Mouse (Mus musculus) ES-Bruce4 (cell line): ENCODE results near the gene Rgr. TPM values are rescaled to one million over a fixed set of nuclear protein-coding genes. Genes with fewer than 3 reads are reported as not detected.

Experiments used
- H3K27ac ChIP-seq: 2 replicates; pipeline ENCODE4 v1.5.1; 2012; ENCODE audit warnings: low read length, inconsistent platforms; ENCODE audit not compliant: insufficient read depth
- H3K27me3 ChIP-seq: 2 replicates; pipeline ENCODE4 v1.6.1; 2012; ENCODE audit warnings: mild to moderate bottlenecking, low read length, inconsistent platforms; ENCODE audit not compliant: control insufficient read depth, poor library complexity, insufficient read depth, severe bottlenecking
- H3K36me3 ChIP-seq: 2 replicates; pipeline ENCODE4 v1.6.1; 2012; ENCODE audit warnings: inconsistent platforms, mild to moderate bottlenecking, low read length, moderate library complexity; ENCODE audit not compliant: control insufficient read depth, poor library complexity, insufficient read depth, severe bottlenecking
- H3K4me1 ChIP-seq: one replicate; pipeline ENCODE4 v1.8.1; 2011; ENCODE audit warnings: low read length; ENCODE audit not compliant: control insufficient read depth, insufficient read depth
- H3K4me3 ChIP-seq: 2 replicates; pipeline ENCODE4 v1.5.1; 2011; ENCODE audit warnings: low read depth, mild to moderate bottlenecking, low read length
- H3K9ac ChIP-seq: 2 replicates; pipeline ENCODE4 v1.6.1; 2012; ENCODE audit warnings: low read depth, mild to moderate bottlenecking, inconsistent platforms; ENCODE audit not compliant: poor library complexity, severe bottlenecking
- H3K9me3 ChIP-seq: replicated peaks from 2 replicates; pipeline ENCODE4 v1.6.1; 2012; ENCODE audit warnings: mild to moderate bottlenecking, low read length, inconsistent platforms; ENCODE audit not compliant: control insufficient read depth, poor library complexity, insufficient read depth, severe bottlenecking
- CTCF ChIP-seq: IDR thresholded peaks from one replicate; pipeline ENCODE4 v1.8.1; 2011; ENCODE audit warnings: low read depth, low read length
- EP300 ChIP-seq: IDR thresholded peaks from 2 replicates; pipeline ENCODE4 v1.6.1; 2011; ENCODE audit warnings: low read depth, low read length; ENCODE audit not compliant: insufficient read depth
- POLR2A ChIP-seq: IDR thresholded peaks from one replicate; pipeline ENCODE4 v1.8.1; 2011; ENCODE audit warnings: low read length; ENCODE audit not compliant: insufficient read depth
- polyA plus RNA-seq: library from polyadenylated mRNA; stranded (reverse); fragments of >200 nt; gene quantifications from 2 replicates; pipeline ENCODE4 v1.2.4, GENCODE M21; 2011; ENCODE audit warnings: low read depth; ENCODE audit not compliant: missing spikeins, insufficient read depth, insufficient read length

The Rgr gene
- polyA plus RNA-seq, 1 experiment: not detected

DNA sequence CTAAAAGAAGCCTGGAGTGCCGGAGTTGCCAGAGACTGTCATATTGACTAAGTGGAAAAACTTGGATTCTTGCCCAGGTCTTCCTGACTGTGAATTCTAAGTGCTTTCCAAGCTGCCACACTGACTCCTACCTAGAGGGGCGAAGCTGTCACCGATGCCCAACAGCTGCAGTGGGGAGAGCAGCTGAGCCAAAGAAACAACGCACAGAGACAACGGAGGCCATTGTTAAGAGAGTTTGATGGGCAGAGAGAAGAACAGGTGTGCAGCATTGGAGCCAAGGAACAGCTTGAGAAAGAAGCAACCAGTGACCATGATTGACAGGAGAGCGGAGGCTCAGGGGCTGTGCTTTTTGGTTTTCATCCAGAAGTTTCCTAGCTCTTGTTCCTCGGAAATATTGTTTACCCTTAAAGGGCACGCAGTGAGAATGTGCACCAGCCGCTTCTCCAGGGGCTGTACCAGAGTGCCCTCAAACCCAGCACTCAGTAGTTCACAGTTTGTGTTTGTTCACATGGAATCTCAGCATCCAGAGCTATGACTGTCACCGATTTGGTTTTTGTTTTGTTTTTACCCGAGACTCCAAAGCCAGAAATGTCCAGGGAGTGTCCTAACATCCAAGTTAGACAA, 16.2 kb downstream of the Rgr start:
- no peaks in the 10 kb centered on the region for H3K9me3 ChIP-seq
- TF ChIP-seq EP300 (no peak), POLR2A (no peak), CTCF (no peak)
- H3K27me3 ChIP-seq: no peaks in the 10 kb centered on the region

DNA sequence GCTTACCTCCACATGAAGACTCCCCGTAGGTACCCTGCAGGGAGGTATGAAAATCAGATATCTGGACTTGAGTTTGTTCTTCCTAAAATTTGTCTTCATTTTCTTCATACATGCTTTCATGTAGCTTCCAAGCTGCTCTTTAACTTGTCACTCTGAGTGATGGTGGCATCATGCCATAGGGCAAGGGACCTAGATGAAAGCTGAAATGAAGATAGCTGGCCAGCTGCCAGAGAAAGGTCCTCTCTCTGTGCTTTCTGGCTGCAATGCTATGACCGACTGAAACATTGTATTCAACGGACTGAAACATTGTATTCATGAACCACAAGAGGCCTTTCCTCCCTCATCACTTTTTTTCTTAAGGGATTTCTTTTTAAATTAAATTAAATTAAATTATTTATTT, 20.2 kb downstream of the Rgr start:
- TF ChIP-seq CTCF: no peak
- no peak for TF ChIP-seq EP300
- no peak for TF ChIP-seq POLR2A
- Histone ChIP-seq H3K36me3 (no peaks in the 10 kb centered on the region), H3K9me3 (no peaks in the 10 kb centered on the region), H3K9ac (no peak overlapping the region), H3K4me3 (no peak overlapping the region), H3K4me1 (no peaks in the 10 kb centered on the region), H3K27ac (no peak overlapping the region), H3K27me3 (no peaks in the 10 kb centered on the region)

More for the DNA sequence above, 16.2 kb downstream of the Rgr start:
- H3K9ac ChIP-seq: no peak overlapping the region
- no peaks in the 10 kb centered on the region for H3K36me3 ChIP-seq
- no peak overlapping the region for H3K27ac ChIP-seq
- no peak overlapping the region for H3K4me3 ChIP-seq
- no peaks in the 10 kb centered on the region for H3K4me1 ChIP-seq

DNA sequence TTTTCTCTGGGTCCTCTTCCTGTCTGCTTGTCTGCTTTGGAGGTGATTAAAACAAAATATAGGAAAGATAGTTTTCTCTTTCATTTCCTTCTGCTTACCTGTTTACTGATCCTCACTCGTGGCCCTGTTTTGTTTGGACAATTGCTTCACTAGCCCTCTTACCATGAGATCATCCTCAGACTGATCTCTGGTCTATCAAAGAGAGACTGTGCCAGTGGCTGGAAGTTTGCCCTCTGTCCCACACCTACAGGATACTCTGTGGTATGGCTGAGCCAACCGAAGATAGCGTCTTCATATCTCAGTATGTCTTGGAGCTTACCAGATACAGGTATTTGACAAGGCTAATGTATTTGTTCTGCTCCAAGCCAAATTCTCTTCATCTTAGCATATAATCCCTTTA, 20.8 kb downstream of the Rgr start:
- Histone ChIP-seq H3K9me3 (no peaks in the 10 kb centered on the region), H3K4me1 (no peaks in the 10 kb centered on the region), H3K27ac (no peak overlapping the region), H3K36me3 (no peaks in the 10 kb centered on the region), H3K4me3 (no peak overlapping the region), H3K27me3 (no peaks in the 10 kb centered on the region), H3K9ac (no peak overlapping the region)
- TF ChIP-seq POLR2A (no peak), CTCF (no peak), EP300 (no peak)

DNA sequence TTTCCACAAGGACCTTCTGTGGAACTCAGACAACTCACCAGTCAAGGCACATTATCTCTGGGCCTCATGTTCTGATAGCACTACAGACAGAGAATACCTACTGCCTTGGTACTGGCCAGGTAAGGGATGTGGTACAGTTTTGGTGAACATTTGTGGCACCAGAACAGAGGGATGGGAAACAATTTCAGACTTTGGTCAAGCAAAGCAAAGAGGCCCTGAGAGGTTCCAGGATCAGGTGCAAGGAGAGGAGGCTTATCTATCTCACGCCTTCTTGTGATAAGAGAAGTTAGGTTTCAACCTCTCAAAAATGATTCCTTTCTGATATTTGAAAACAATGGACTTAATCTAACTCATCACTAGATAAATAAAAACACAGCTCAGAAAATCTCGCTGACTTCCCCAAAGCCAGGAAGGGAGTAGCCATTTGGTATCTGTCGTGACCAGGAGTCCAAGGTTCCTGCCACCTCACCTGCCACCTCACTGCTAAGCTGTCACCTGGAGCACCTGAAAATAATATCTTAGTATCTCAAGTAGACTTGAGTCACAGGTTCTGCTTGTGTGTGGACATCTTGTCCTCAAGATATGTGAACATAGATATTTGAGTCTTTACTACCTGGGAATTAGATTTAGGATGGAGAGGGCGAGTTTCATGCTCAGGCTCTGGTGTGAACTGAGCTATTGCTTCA, 21.4 kb downstream of the Rgr start:
- Histone ChIP-seq H3K27ac (no peak overlapping the region), H3K9ac (no peak overlapping the region), H3K4me1 (no peaks in the 10 kb centered on the region), H3K36me3 (no peaks in the 10 kb centered on the region), H3K4me3 (no peak overlapping the region), H3K9me3 (no peaks in the 10 kb centered on the region), H3K27me3 (no peaks in the 10 kb centered on the region)
- no peak for TF ChIP-seq CTCF
- no peak for TF ChIP-seq EP300

DNA sequence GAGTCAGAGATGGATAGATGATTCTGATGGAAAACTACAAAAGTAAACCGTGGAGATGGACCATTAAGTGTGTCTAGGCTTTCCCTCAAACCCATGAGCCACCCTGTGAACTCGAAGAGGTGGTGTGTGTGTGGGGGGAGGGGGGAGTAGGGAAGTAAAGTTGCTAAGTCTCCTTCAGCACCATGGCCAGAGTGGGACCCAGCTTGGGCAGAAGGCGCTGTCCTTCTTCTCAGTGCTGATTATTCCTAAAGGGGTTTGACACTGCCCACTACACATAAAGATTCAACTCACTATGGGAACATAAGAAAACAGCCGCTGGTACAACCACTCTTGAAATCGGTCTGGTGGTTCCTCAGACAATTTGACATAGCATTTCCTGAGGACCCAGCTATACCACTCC, 32.9 kb downstream of the Rgr start:
- no peaks in the 10 kb centered on the region for H3K9me3 ChIP-seq
- H3K4me3 ChIP-seq: no peak overlapping the region
- no peak overlapping the region for H3K9ac ChIP-seq
- H3K36me3 ChIP-seq: no peaks in the 10 kb centered on the region
- H3K27me3 ChIP-seq: no peaks in the 10 kb centered on the region
- no peak overlapping the region for H3K27ac ChIP-seq
- no peaks in the 10 kb centered on the region for H3K4me1 ChIP-seq
- TF ChIP-seq CTCF: no peak
- TF ChIP-seq EP300: no peak
- TF ChIP-seq POLR2A: no peak

DNA sequence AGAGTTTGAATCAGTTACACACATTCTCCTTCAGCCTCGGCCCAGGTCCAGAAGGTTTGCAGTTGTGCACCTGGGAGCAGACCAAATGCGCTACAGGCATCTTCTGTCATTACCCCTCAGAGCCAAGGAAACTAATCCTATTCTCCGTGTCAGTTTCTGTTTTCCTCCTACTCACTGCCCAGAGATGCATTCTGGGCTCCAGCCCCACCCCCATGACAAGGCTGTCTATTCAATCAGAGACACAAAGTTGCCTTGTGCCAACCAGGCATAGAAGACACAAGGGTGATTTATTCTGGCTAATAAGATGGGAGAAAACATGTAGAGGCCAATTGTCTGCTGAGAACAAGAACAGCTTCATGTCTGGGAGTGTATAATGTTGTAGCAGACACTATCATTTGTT, 35.1 kb downstream of the Rgr start:
- Histone ChIP-seq H3K27ac (no peak overlapping the region), H3K9ac (no peak overlapping the region), H3K27me3 (no peaks in the 10 kb centered on the region), H3K4me3 (no peak overlapping the region), H3K4me1 (no peaks in the 10 kb centered on the region), H3K36me3 (no peaks in the 10 kb centered on the region), H3K9me3 (no peaks in the 10 kb centered on the region)
- TF ChIP-seq POLR2A (no peak), EP300 (no peak), CTCF (no peak)
